Mouse (Mus musculus): ENCODE measurements around the gene Tuft1.
"Not testable (repeated sequence)": the region's sequence is repeated elsewhere in the genome, so short reads cannot be mapped to it uniquely, and the experiment has no call there.

Gene Tuft1

GRCm38 (mm10) chr3:94658740-94659095, at the start of gene Tuft1:
TSS of gene Tuft1 (minus strand) at chr3:94658872.
- peak; percentile 51 to 67 for DNase-seq (ENCODE audit: low read depth in 1 of 2, low spot score in 2 of 2)

GRCm38 (mm10) chr3:94703364-94703763, 44.7 kb upstream of the Tuft1 start:
- DNase-seq (ENCODE audit: low read depth in 1 of 2, low spot score in 2 of 2): not testable (repeated sequence)

GRCm38 (mm10) chr3:94702856-94703255, 44.2 kb upstream of the Tuft1 start:
- DNase-seq (ENCODE audit: low read depth in 1 of 2, low spot score in 2 of 2): no peak

GRCm38 (mm10) chr3:94702163-94702810, 43.6 kb upstream of the Tuft1 start:
- not testable (repeated sequence) for DNase-seq (ENCODE audit: low read depth in 1 of 2, low spot score in 2 of 2)

- DNase-seq (ENCODE audit: low read depth in 1 of 2, low spot score in 2 of 2): not testable (repeated sequence)
These were observed 37.6 kb upstream of the Tuft1 start for GRCm38 (mm10) chr3:94696257-94696656.

GRCm38 (mm10) chr3:94695591-94695990, 36.9 kb upstream of the Tuft1 start:
- DNase-seq (ENCODE audit: low read depth in 1 of 2, low spot score in 2 of 2): not testable (repeated sequence)

GRCm38 (mm10) chr3:94693874-94694273, 35.2 kb upstream of the Tuft1 start:
- DNase-seq (ENCODE audit: low read depth in 1 of 2, low spot score in 2 of 2): not testable (repeated sequence)

- DNase-seq (ENCODE audit: low read depth in 1 of 2, low spot score in 2 of 2): no peak
These were observed 34.7 kb upstream of the Tuft1 start, which contains the start of gene Selenbp2 for GRCm38 (mm10) chr3:94693329-94693825. TSS of gene Selenbp2 (plus strand) at chr3:94693556.

GRCm38 (mm10) chr3:94691694-94692093, 33.0 kb upstream of the Tuft1 start:
- DNase-seq (ENCODE audit: low read depth in 1 of 2, low spot score in 2 of 2): not testable (repeated sequence)

GRCm38 (mm10) chr3:94690616-94691247, 32.1 kb upstream of the Tuft1 start:
- no peak for DNase-seq (ENCODE audit: low read depth in 1 of 2, low spot score in 2 of 2)

GRCm38 (mm10) chr3:94690162-94690561, 31.5 kb upstream of the Tuft1 start:
- DNase-seq (ENCODE audit: low read depth in 1 of 2, low spot score in 2 of 2): not testable (repeated sequence)

GRCm38 (mm10) chr3:94689195-94689594, 30.5 kb upstream of the Tuft1 start:
- DNase-seq (ENCODE audit: low read depth in 1 of 2, low spot score in 2 of 2): not testable (repeated sequence)

GRCm38 (mm10) chr3:94688698-94689097, 30.0 kb upstream of the Tuft1 start:
- not testable (repeated sequence) for DNase-seq (ENCODE audit: low read depth in 1 of 2, low spot score in 2 of 2)

- DNase-seq (ENCODE audit: low read depth in 1 of 2, low spot score in 2 of 2): not testable (repeated sequence)
These were observed 27.5 kb upstream of the Tuft1 start for GRCm38 (mm10) chr3:94685989-94686772.

GRCm38 (mm10) chr3:94683646-94684045, 25.0 kb upstream of the Tuft1 start:
- no peak for DNase-seq (ENCODE audit: low read depth in 1 of 2, low spot score in 2 of 2)

GRCm38 (mm10) chr3:94680783-94681182, 22.1 kb upstream of the Tuft1 start:
- DNase-seq (ENCODE audit: low read depth in 1 of 2, low spot score in 2 of 2): no peak

- not testable (repeated sequence) for DNase-seq (ENCODE audit: low read depth in 1 of 2, low spot score in 2 of 2)
These were observed 21.4 kb upstream of the Tuft1 start for GRCm38 (mm10) chr3:94680032-94680431.

GRCm38 (mm10) chr3:94679351-94679841, 20.7 kb upstream of the Tuft1 start:
- DNase-seq (ENCODE audit: low read depth in 1 of 2, low spot score in 2 of 2): no peak

GRCm38 (mm10) chr3:94675101-94675500, 16.4 kb upstream of the Tuft1 start:
- DNase-seq (ENCODE audit: low read depth in 1 of 2, low spot score in 2 of 2): not testable (repeated sequence)

- DNase-seq (ENCODE audit: low read depth in 1 of 2, low spot score in 2 of 2): not testable (repeated sequence)
These were observed 7.2 kb upstream of the Tuft1 start for GRCm38 (mm10) chr3:94665896-94666295.

GRCm38 (mm10) chr3:94665060-94665802, 6.6 kb upstream of the Tuft1 start:
- DNase-seq (ENCODE audit: low read depth in 1 of 2, low spot score in 2 of 2): not testable (repeated sequence)

Measured in monocyte, adult 2 months (primary cell).